Mouse (Mus musculus) brain, embryonic 14.5 days (tissue): ENCODE measurements at regions not wholly inside any gene's neighbourhood (a gene's known extent, or its start where the extent isn't known, plus 50 kb on each side); places are given as distances from the start of the nearest gene placed in this dataset.
"Not testable (repeated sequence)": the region's sequence is repeated elsewhere in the genome, so short reads cannot be mapped to it uniquely, and the experiment has no call there.

Source experiments
- DNase-seq: peaks from one replicate; pipeline ENCODE4 v3.0.0-alpha.2; 2011; ENCODE audit warnings: low read depth
- CTCF ChIP-seq: fragments of 200-500 bp; IDR thresholded peaks from 2 replicates; pipeline ENCODE4 v1.5.1; 2012; ENCODE audit warnings: inconsistent platforms, mild to moderate bottlenecking, moderate library complexity, borderline replicate concordance; ENCODE audit not compliant: insufficient read depth, insufficient read length; ENCODE audit errors: extremely low read depth
- POLR2A ChIP-seq: fragments of 200-500 bp; IDR thresholded peaks from 2 replicates; pipeline ENCODE4 v1.6.1; 2012; ENCODE audit warnings: mild to moderate bottlenecking, inconsistent platforms, borderline replicate concordance; ENCODE audit not compliant: poor library complexity, insufficient read depth, insufficient read length, severe bottlenecking; ENCODE audit errors: extremely low read depth

DNA sequence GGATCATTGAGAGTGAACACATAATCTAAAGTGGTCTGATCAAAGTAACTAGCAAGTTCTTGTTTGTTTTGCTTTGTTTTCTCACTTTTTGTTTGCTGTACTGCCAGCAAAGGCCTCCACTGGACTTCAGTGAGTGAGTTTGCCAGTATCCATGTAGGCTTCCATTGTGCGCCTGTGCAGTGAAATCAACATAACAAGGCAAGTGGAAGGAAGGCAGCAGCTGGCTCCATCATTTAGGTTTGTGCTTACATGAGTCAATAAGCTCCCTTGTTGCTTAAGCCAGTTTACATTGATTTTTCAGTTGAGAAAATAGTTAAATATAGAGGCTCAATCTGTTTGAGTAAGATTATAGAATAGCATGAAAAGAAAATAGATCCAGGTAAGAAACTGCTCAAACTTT is 1255.7 kb upstream of the Nudt12 start:
- no peak for TF ChIP-seq CTCF
- no peak for TF ChIP-seq POLR2A
- DNase-seq: peak; percentile 69

DNA sequence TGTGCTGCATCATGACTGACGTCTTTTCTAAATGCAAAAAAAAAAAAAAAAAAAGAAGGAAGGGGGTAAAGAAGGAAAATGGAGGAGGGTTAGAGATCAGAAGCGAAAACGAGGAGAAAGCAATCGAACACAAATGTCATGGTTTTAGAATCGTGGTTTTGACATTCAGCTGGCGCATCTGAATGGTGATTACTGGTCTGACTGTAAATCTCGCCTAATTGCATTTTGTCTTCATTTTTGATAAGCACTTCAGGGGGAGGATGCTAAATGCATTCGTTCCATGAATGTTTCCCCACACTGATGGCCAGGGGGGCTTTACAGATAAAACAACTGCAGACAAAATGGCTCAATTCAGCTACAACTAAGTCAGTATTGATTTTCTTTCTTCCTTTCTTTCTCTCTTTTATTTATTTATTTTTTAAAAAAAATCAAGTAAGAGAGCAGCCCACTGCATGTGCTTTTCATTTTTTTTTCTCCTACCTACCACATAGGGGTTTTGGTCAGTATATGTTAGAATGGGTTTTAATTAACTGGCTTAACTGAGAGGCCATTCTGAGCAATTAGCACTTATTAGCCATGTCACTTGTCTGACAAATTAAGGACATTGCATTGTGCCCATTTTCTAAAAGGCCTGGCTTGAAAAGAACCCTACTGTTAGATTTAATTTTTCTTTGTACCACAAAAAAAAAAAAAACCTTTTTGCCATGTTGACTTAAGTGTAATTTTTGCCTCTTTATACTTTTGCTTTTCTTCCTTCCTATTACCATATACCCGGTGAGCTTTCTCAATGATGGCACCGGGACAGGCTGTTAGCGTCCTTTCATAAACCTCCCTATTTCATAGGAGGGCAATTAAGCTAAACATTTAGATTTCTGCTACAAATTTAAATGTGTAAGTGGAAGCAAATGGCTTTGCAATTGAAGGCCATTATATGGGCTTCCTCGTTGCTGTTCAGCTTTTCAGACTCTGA is 1254.4 kb upstream of the Nudt12 start:
- DNase-seq: peak; percentile 87
- TF ChIP-seq POLR2A: no peak
- no peak for TF ChIP-seq CTCF

DNA sequence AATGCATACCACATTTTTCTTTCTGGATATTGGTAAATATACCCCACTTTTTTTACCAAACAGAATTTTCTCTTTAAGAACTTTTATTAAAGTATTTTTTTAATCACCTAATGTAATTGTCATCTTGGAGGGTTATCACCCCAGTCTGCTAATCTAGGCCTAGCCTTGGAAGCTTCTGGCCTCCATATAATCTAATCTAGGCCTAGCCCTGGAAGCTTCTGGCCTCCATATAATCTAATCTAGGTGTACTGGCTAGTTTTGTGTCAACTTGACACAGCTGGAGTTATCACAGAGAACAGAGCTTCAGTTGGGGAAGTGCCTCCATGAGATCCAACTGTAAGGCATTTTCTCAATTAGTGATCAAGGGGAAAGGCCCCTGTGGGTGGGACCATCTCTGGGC is 1242.2 kb upstream of the Nudt12 start:
- not testable (repeated sequence) for DNase-seq

DNA sequence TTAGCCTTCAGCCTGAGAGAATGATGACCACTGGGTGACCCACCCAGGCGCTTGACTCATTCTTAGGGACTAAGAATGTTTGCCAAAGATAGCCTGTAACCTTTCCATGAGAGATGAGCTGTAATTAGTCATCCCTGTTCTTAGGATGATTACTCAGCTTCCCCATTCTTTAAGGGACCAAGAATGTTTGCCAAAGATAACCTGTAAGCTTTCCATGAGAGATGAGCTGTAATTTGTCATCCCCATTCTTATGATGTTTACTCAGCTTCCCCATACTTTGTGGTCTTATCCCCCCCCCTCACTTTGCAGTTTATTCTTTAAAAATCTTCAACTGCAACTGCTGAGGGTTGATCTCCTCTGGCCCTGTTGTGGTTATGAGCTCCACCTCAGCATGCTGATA is 1236.8 kb upstream of the Nudt12 start:
- DNase-seq: no peak
- TF ChIP-seq POLR2A (no peak), CTCF (no peak)

DNA sequence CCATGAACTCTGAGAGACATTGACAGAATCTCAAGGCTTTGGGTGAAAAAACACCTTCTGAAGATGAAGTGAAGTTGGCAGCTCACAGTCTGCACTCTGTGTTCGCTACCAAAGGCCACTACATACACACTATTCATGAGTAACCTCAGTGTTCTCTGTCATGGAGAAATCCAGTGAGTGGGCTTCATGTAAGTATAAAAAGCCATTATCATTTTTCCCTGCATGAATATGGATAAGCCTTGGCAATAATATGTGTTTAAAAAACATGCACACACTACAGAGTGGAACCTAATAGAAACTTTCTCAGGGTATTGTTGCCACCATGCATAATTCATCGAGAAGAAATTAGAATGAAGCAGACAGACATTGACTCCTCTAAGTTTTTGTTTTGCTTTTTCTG is 1221.3 kb upstream of the Nudt12 start:
- DNase-seq: peak; percentile 59
- no peak for TF ChIP-seq CTCF
- no peak for TF ChIP-seq POLR2A

DNA sequence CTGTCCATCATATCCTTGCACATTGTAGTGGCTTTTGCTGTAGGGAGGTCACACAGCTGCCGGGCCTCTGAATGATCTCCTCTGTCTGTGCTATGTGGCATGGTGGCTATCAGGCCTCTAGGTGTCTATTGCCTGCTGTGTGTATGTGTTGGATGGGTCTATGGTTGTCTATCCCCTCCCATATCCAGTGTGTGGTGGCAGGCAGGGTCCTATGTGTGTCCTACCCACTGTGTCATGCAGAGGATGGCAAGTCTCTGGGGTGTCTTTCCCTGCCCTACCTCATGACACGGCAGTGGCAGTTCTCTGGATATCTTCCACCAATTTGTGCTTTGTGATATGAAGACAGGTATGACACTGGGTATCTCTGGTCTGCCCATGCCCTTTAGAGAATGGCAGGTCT is 1183.8 kb upstream of the Nudt12 start:
- DNase-seq: no peak
- no peak for TF ChIP-seq POLR2A
- TF ChIP-seq CTCF: no peak

DNA sequence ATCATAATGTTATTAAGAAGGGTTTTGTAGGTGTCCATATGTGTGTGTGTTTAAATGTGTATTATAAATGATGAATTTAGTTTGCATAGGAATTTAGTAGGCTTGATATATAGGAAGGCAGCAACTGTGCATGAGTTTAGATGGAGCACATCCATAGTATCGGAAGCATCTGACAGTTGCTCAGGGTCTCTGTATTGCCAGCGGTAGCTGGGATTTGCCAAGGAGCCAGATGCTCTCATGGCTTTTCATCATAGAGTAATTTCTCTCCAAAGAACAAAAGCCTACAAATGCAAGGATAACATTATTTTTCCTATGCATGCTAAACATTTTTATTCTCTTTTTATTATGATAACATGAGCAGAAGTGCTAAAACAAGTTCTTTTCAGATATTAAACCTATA is 1168.1 kb upstream of the Nudt12 start:
- TF ChIP-seq POLR2A: no peak
- TF ChIP-seq CTCF: no peak
- peak; percentile 31 for DNase-seq

DNA sequence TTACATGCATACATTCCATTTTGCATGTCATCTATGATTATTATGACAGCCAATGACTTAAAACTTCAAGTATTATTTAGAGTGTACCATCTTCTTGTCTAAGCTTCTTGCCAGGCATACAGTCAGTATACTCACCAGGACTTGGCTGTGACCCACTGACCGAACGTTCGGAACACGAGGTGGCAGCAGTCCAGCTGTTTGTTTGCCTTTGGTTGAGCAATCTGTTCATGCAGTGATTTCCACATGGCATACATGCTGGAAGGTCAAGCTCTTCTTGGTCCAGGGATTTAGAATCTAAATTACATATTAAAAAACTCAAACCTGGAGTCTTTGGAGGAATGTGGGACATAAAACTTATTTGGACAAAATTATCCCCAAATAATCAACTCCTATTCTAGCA is 1167.5 kb upstream of the Nudt12 start:
- TF ChIP-seq POLR2A: no peak
- no peak for TF ChIP-seq CTCF
- DNase-seq: peak; percentile 14

DNA sequence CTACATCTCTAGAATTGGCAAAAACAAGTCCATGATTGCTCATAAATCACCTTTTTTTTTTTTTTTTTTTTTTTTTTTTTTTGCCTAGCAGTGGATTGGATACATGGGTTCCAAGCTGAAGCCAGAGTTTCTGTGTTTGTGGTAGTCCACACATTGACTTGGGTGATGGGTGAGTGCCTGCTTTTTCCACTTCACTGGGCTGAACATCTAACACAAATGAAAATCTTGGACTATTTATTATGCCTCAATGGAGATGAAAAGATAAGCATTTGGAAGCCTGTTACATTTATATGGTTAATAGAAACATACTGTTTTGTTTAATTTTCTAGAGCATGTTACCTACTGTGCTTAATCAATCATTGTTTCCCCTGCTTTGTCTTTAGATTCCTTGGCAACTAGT is 1152.4 kb upstream of the Nudt12 start:
- DNase-seq: peak; percentile 41
- TF ChIP-seq POLR2A (no peak), CTCF (no peak)

DNA sequence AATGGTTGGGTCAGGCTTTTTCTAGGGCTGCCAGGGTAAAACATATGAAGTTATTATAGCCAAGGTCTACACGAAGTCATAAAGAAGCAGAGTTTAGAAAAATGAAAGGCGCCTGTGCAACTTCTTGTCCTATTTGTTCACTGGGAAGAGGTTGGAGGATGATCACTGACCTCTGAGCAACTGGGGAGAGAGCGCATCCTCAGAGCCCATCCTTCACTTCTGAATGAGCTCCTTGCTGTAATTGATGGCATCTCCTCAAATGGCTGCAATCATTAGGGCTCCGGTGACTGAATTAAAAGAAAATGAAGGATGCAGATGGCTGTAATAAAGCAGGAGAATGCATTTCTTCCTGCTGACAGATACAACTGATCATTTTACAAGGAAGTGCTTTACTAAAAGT is 1117.4 kb upstream of the Nudt12 start:
- TF ChIP-seq CTCF (no peak), POLR2A (no peak)
- DNase-seq: peak; percentile 31

DNA sequence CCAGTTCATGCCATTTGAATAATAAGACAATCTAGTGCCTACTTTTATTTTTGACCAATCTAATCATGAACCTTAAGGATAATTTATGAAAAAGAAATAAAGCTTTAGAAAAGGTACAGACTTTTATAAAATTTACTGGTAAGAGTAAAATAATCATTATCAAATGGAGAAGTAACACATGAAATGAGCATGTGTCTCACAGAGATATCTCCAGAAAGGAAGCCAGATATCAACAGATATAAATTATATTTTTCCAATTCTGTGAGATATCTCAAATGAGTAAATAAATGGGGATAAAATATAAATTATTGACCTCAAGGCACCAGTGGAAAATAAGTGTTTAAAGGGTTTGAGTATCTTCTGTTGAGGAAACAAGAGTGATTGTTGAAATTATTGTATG is 1085.6 kb upstream of the Nudt12 start:
- TF ChIP-seq CTCF (no peak), POLR2A (no peak)

More for the DNA sequence above, 1085.6 kb upstream of the Nudt12 start:
- no peak for DNase-seq
